Mouse (Mus musculus) gastrocnemius, adult 18-20 months (tissue): ENCODE data around the gene Fgfr2. TPM values are rescaled to one million over a fixed set of nuclear protein-coding genes. Genes with fewer than 3 reads are reported as not detected.

Experiments used
- DNase-seq: peaks from one replicate; pipeline ENCODE4 v3.0.0; 2021; ENCODE audit warnings: low spot score
- total RNA-seq, 2 experiments: library from RNA; stranded (reverse); gene quantifications; 2 replicates each; pipeline ENCODE4 v1.2.3; 2021

Fgfr2 gene
- total RNA-seq, 2 experiments from 2014 or later, result 0.43 to 0.88 TPM

DNA sequence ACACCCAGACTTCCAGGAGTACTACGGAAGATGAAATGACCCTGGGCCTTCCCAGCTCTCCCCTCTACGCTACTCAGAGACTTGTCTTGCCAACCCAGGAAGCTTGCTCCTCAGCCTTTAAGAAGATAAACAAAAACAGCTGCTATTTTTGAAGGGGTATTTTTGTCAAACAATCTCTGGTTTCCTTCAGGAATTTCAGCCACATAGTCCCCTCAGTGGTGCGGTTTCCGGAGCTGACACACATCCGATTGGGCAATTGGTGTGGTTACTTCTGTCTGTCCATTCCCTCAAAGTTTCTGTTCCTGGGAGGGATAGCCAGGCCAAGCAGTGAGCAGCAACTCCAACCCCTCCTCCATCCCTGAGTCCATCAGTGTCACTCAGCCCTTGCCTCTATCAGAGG lies 699.6 kb downstream of the Fgfr2 start:
- no peak for DNase-seq

DNA sequence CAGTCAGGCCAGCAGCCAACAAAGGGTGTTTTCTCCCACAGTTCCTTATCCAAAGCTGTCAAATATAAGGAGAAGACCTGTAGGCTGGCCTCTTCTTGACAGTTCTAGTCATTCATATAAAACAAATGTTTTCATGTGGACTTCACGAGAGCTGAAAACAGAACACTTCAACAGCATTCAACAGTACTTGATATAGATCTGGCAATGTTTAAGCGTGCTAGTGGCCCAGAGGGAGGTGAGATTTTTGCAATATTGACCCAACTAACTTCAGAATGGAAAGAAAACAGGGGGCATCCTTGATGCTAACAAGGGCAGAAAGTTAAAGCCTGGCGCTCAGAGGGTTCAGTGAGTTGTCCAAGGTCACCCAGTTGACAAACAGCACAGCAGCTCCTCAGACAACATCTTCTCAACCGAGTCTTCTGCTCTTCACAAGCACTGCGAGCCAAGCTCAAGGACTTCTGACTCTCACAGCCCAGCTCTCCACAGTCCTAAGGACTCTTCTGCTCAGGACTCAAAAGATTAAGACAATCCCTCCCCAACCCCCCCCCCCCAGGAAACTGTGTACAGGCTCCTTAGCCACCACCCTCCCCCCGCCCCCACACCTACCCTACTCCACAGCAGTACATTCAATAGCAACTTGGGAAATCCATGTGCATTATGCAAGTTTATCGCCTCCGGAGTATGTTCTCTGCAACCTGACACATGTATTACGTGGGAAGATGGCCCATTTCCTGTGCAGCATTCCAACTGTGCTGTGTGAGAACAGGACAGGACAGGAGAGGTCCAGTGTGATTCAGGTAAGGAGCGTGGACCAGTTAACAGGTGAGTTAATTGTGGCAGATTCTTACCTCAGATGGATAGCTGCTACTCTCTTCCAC lies 703.5 kb downstream of the Fgfr2 start:
- no peak for DNase-seq

DNA sequence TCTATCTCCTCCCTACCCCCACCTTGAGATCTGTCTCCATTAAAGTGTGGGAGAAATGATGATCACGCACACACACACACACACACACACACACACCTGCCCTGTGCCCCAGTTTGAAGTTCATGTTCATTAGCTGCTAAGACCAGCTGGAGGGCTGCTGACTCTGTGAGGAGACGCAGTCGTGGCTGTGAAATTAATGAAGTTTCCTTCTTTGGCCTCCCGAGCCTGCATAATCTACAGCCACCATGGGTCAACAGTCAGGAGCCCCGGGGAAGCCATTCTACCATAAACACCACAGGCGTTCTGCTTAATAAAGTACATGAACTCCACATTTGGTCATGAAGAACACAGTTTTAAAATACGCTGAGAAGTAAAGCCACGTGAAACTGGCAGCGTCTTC lies 706.3 kb downstream of the Fgfr2 start:
- no peak for DNase-seq

DNA sequence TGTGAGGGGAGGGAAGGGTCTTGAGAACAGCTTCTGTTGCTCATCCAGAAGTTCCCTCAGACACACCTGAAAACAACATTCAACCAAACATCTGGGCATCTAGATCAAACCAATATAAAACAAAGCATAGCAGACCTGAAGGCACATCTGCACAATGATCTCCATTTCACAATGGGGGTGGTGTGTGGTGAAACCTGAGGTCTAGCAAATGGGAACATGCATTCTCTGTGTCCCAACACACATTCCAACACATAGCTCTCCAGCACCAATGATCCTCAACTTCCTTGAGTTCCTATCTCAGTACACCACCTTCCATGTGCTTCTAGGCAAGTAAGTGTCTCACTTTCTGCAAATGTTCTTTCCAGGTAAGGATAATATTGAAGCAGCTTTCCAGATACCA lies 707.3 kb downstream of the Fgfr2 start:
- DNase-seq, result no peak

- DNase-seq, result no peak
These were observed 710.6 kb downstream of the Fgfr2 start for GRCm38 (mm10) chr7:132412520-132412919.

- no peak for DNase-seq
These were observed 711.4 kb downstream of the Fgfr2 start for GRCm38 (mm10) chr7:132411708-132412107.

GRCm38 (mm10) chr7:132410958-132411357 lies 712.2 kb downstream of the Fgfr2 start:
- no peak for DNase-seq

DNA sequence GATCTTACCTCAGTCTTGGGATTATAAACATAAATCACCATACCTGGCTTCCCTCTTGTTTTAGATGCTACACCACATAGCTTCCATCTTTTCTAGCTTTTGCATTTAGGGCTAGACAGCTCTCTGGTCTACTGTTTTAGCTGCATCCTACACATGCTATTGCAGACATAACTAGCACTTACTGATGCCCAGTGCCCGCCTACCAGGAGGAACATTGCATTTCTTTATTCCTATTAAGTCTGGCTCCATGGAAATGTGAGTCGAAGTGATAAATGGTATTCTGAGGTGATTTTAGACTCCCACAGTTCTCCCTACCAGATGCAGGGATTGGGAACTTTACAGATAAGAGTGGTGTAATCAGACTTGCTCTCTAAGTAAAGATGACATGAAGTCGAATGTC lies 713.3 kb downstream of the Fgfr2 start:
- no peak for DNase-seq

DNA sequence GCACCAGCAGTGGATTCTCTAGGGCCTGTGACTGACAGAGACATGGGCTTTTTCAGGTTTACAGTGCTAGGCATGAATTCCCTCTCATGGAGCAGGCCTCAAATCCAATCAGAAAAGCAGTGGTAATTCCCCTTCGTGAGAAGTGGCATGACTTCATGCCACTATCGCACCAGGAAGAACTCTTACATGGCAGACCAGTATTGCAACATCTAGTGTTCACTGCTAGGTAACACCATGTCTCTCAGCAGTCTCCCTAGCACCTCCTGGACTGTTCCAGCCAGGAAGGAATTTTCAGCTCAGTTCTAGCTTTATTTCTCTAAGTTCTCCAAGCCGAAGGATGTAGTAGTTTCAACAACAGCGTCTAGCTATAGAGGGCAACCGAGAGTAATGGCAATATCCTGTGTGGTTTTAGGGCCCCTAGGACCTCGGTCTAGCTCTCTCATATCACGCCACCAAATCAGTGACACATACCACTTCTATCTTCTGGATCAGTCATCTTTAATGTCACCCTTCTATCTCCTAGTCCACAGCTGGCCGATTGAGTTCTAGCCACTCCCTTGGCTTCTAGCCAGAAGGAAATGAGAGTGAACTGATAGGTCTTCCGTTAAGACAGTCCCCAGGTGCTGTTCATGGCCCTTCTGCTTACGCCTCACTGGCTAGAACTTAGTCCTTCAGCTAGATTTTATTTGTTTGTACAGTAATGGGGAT lies 720.6 kb downstream of the Fgfr2 start:
- DNase-seq, result no peak

DNA sequence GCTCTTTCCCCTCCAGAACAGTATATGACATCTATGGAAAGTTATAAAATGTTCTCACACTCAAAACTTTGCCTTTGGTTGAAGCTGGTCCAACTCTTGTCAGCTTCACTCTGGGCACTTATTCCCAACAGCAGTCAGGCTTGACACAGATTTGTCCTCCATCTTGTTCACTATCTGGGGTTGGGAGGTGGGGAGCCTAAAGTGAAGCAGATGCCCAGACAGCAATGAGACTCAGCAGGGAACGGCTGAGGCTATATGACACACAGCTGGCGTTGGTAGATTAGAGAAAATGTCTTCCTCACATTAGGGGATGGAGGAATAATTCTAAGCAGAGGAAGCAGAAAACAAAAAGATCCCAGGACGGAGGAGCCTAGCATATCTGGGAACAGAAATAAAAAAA lies 724.7 kb downstream of the Fgfr2 start:
- DNase-seq, result no peak

DNA sequence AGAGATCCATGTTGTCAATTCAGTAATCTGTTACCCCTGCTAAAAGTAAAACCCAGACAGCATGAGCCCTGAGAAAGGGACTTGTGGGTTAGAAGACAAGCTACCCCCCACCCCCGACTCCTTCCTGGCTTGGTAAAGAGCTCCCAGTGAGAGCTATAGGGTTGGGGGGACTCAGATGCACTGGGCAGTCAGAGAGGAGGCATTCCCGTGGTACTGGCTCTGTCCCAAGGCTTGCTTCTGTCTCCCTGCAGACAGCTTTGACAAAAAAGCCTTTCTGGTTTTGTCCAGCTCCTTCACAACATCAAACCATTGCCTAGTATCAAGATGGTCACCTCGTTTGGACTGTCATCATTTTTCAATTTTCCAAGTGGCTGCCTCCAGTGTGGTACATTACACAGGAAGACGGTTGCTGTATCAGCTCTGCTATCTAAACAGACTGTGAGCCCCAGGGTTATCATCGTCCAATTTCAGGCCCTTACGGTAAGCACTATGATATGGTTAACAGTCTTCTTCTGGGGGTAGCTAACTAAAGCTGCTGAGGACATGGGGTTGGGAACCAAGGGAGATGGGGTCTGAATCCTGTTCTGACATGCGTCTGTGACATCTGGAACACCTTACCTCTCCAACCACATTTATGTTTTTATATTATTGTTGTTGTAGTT lies 726.4 kb downstream of the Fgfr2 start:
- no peak for DNase-seq

GRCm38 (mm10) chr7:132393582-132394175 lies 729.5 kb downstream of the Fgfr2 start:
- DNase-seq, result no peak

DNA sequence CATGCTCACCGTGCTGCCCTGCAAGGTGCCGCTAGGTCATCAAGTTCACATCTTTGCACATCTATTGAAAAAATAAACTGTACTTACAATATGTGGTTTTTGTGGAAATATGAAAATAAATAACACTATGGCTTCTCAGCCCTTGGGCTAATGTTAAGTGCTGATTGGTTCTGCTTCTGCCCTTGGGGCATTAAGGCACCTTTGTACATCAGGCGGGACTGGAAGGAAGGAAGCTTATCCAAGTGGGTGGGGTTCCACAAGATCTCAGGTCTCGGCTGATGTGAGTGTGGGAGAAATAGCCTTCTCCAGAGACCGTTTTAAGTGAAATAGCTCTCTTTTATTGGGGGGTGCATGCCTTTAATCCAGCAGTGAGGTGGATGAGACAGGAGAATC lies 730.1 kb downstream of the Fgfr2 start:
- DNase-seq, result no peak

DNA sequence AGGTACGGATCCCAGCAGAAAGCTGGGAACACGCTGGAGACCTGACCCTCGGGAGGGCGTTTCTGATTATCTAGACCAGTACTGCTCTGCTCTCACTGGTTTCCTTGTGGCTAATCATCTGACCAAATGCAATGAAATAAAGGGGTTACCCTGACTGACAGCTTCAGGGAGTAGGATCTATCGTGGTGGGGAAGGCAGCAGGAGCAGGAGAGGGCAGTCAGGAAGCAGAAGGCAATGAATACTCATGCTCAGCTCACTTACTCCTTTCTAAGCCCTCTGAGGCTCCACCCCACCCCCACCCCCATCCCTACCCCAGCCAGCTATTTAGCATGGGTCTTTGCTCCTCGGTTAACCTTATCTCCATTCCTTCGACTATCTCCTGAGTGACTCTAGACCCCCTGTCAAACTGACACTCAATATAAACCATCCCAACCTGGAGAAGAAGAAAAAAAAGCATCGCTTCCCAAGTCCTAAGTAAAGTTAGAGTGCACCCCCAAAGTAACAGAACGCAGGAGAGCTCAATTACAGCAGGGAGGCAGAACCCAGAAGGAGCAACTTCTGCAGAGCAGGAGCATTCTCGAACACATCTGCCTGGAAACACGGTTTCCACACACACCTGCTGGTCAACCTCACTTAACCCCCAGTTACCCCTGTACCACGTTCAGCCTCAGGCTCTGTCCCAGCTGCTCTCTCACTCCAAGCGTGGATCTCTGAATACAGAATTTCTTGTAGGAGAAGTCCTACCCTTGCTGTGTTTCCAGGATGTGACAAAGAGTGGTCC lies 730.7 kb downstream of the Fgfr2 start:
- peak; percentile 5 for DNase-seq

GRCm38 (mm10) chr7:132389473-132389872 lies 733.7 kb downstream of the Fgfr2 start:
- no peak for DNase-seq

- DNase-seq, result no peak
These were observed 735.6 kb downstream of the Fgfr2 start for GRCm38 (mm10) chr7:132387507-132387906.

DNA sequence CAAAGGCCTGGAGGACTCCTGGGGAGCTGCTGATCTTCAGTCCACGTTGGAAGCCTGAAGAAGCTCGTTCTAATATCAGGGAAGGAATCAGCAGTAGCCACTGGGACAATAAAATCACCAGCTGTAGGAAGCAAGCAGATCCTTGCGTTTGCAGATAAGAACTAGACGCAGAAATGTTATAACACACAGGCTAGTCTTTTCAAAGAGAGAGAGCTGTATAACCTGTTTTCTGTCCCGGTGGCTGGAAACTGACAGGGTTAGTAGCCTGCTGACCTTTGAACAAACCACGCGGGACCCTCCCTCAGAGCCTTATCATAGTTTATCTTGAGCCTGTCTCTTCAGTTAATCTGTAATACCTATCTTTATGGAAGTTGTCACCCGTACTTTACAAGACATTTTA lies 736.8 kb downstream of the Fgfr2 start:
- no peak for DNase-seq

DNA sequence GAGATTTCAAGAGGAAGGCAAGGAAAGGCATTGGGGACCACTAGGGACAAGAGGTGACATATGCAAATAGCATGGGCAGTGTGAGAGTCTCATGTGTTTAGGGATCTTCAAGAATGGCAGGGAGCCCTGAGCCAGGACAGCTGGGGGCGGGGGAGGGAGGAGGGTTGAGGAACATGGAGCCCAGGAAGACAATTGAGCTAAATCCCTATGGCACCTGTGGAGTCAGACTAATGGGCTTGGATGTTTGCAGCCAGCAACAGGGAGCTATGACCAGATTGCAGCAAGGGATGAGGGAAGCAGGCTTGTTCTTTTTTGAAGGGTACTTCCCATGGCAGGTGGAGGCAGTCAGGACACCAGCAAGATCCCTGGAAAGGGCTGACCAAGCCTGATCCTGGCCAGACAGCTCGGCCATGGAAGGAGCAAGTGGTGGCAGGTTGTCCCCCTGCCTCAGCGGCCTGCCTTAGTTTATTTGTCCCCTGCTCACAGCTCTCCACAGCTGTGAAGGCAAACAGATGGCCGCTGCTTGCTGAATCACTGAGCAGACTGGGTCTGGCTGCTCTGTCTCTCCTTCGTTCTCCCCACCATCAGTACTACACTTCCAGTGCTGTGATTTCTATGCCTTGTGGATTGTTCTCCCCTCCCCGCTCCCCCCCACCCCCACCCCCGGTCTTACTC lies 737.6 kb downstream of the Fgfr2 start:
- no peak for DNase-seq

DNA sequence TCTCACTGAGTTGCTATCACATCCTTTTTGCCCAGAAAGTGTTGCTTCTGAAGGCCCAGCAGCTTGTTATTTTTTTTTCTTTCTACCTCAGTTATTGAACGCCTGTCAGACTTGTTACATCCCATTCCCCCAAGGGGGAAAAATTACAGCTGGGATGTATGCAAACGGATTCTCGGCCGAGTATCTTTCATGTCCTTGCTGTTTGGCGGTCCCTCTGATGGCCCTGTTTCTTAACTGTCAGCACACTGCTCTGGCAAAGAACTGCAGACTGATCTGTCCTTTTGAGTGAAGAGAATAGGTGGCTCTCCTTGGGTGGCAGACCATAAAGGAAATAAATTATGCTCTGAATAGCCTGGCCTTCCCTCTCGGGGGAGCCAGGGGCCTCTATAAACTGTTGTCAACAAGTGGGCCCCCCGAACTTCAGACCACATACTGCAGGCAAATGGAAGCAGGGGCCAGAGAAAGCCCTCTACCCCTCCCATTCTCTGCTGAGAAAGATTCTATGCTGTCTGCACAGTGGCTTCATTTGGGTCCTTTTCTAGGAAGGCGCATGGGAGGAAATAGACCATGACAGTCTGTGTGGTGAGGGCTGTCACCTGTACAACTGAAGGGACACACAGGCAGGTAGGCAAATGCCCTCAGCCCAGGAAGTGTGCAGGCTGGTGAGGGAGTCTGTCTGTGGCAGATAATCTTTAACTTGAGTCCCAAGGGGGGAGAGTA lies 738.3 kb downstream of the Fgfr2 start:
- DNase-seq, result no peak
